In genomic region chr12:54696242-54697002, GRCm38 (mm10) we compare ENCODE assay signal across 8 mouse cellular contexts. TPM values are rescaled to one million over a fixed set of nuclear protein-coding genes. Genes with fewer than 3 reads are reported as not detected.
DNase-seq lines count a peak whose midpoint lies in the region; ATAC-seq lines count a peak whose summit lies in the region.

No protein-coding gene starts in this region.

- H3K27me3 ChIP-seq in intestine, embryonic 14.5 days (replicated peaks; ENCODE audit: control insufficient read depth, insufficient read depth, low read length), result no peaks in the 10 kb centered on the region

- peak overlapping the region; percentile 61 for H3K4me3 ChIP-seq in intestine, embryonic 14.5 days (ENCODE audit: low read depth, low read length)

- H3K4me1 ChIP-seq in intestine, embryonic 14.5 days (replicated peaks; ENCODE audit: control insufficient read depth, insufficient read depth, low read length), result peaks cover 4% of the 10 kb centered on the region; the same call in 1 of the 2 replicates

- peak; percentile 90 for ATAC-seq in intestine, embryonic 14.5 days (replicated peaks; ENCODE audit: low FRiP score, low TSS enrichment, low read depth)

- WGBS in intestine, embryonic 14.5 days, result under 1% methylated on average over 32 of the region's 32 CpGs

- no peaks in the 10 kb centered on the region for H3K9me3 ChIP-seq in intestine, embryonic 14.5 days (ENCODE audit: control insufficient read depth, low read length)

- H3K4me2 ChIP-seq in intestine, embryonic 14.5 days (ENCODE audit: low read length), result peak overlapping the region; percentile 70

- peak overlapping the region; percentile 59 for H3K9ac ChIP-seq in intestine, embryonic 14.5 days (ENCODE audit: low read length)

- peak; percentile 95 to 98 for DNase-seq in adrenal gland, adult (ENCODE audit: inconsistent age in 2 of 2, low spot score in 1 of 2)
- peak; percentile 99 for DNase-seq in embryo, embryonic 10.5 days (ENCODE audit: low spot score)
- peak; percentile 95 for DNase-seq in gastrocnemius, postnatal 14 days
- peak; percentile 94 for DNase-seq in intestine, embryonic 14.5 days (ENCODE audit: low spot score)
- DNase-seq in left cerebral cortex, postnatal 14 days (ENCODE audit: low spot score in 2 of 2), result peak; percentile 92 to 94
- DNase-seq in mesoderm, embryonic 11.5 days (ENCODE audit: low read depth, low spot score), result peak; percentile 97
- peak; percentile 89 to 94 for DNase-seq in right cerebral cortex, postnatal 36 days (ENCODE audit: low spot score in 2 of 2)
- peak; percentile 94 for DNase-seq in yolk sac, embryonic 10.5 days (ENCODE audit: low spot score)

- peak overlapping the region; percentile 96 for H3K27ac ChIP-seq in intestine, embryonic 14.5 days (ENCODE audit: low read depth)

- H3K36me3 ChIP-seq in intestine, embryonic 14.5 days (ENCODE audit: control insufficient read depth, insufficient read depth, low read length), result peaks cover 8% of the 10 kb centered on the region; the same call in 1 of the 2 replicates

- intact Hi-C loops in gastrocnemius, postnatal 14 days (cut with DNase I; ENCODE audit: low total_unique reads), result loop anchor here (10.0 kb wide), 1 partner anchor 98 kb away; the partner anchor contains the start of gene Snx6
- intact Hi-C loops in left cerebral cortex, postnatal 14 days (cut with DNase I), result no loop called here

RNA-seq across cellular contexts. Expression of gene Eapp, which starts 0.7 kb away (rescaled TPM):
- 10 to 100 TPM; 17.5 to 19.6 TPM for total RNA-seq in gastrocnemius, postnatal 14 days (2021)
- polyA plus RNA-seq in intestine, embryonic 14.5 days (2014; fragmentation: Nextera tagmentation; extraction: Ambion mirVana), result 59.2 and 61.5 TPM in 2 replicates
- 10 to 100 TPM; 39.6 to 45.4 TPM for total RNA-seq in left cerebral cortex, postnatal 14 days (2021)

RNA-seq across cellular contexts. Expression of gene Sptssa, which starts 40.0 kb away (rescaled TPM):
- 10 to 100 TPM; 19.1 to 22.9 TPM for total RNA-seq in gastrocnemius, postnatal 14 days (2021)
- polyA plus RNA-seq in intestine, embryonic 14.5 days (2014; fragmentation: Nextera tagmentation; extraction: Ambion mirVana), result 216 and 224 TPM in 2 replicates
- total RNA-seq in left cerebral cortex, postnatal 14 days (2021), result 10 to 100 TPM; 29.4 to 34.1 TPM

Comparison
In these comparisons a context has a peak if more than half of its experiments do, and no peak if none do; other contexts are left out.
1. Peak in every context shown above with its lines: DNase-seq, ATAC-seq, H3K4me3 ChIP-seq and H3K27ac ChIP-seq.